Mouse (Mus musculus) liver, embryonic 14.5 days (tissue): ENCODE measurements around the gene Gm36864. TPM values are rescaled to one million over a fixed set of nuclear protein-coding genes. Genes with fewer than 3 reads are reported as not detected.

Experiments used
- ATAC-seq: fragments of 200-750 bp; cut with Nextera tagmentation; 2 replicates; pipeline ENCODE4 v1.8.0; 2017; ENCODE audit warnings: moderate number of reproducible peaks, mild to moderate bottlenecking, moderate library complexity; ENCODE audit not compliant: insufficient read depth
- DNase-seq, 3 experiments: peaks; one replicate each; pipeline ENCODE4 v3.0.0-alpha.2; 2012 to 2013; ENCODE audit warnings: low read depth in 3 of 3, low spot score in 3 of 3
- H3K27ac ChIP-seq: fragments of 300-500 bp; sonication (generic); 2 replicates; pipeline ENCODE4 v1.5.1; 2014; ENCODE audit warnings: moderate library complexity, mild to moderate bottlenecking, control low read depth, inconsistent platforms
- H3K27me3 ChIP-seq: fragments of 300-500 bp; sonication (generic); 2 replicates; pipeline ENCODE4 v1.6.1; 2014; ENCODE audit warnings: mild to moderate bottlenecking, low read length, moderate library complexity; ENCODE audit not compliant: control insufficient read depth, insufficient read depth
- H3K36me3 ChIP-seq: fragments of 300-500 bp; sonication (generic); replicated peaks from 2 replicates; pipeline ENCODE4 v1.6.1; 2014; ENCODE audit warnings: low read depth; ENCODE audit not compliant: control insufficient read depth, insufficient read depth
- H3K4me1 ChIP-seq, 2 experiments: fragments of 200-500 bp in 1 of 2; fragments of 300-500 bp in 1 of 2; sonication (generic) in 1 of 2; replicated peaks; 2 replicates each; pipeline ENCODE4 v1.6.1; 2012 to 2014; ENCODE audit warnings: antibody characterized with exemption in 1 of 2, inconsistent platforms in 1 of 2, low read length in 1 of 2; ENCODE audit not compliant: control insufficient read depth in 2 of 2, insufficient read depth in 2 of 2
- H3K4me2 ChIP-seq: fragments of 300-500 bp; sonication (generic); 2 replicates; pipeline ENCODE4 v1.6.1; 2014; ENCODE audit warnings: low read depth, mild to moderate bottlenecking, control low read depth, moderate library complexity
- H3K4me3 ChIP-seq, 2 experiments: fragments of 200-500 bp in 1 of 2; fragments of 300-500 bp in 1 of 2; sonication (generic) in 1 of 2; 2 replicates each; pipeline ENCODE4 v1.5.1; 2012 to 2014; ENCODE audit warnings: low read depth in 2 of 2, low read length in 2 of 2, mild to moderate bottlenecking in 2 of 2, control low read depth in 1 of 2, inconsistent platforms in 1 of 2, moderate library complexity in 1 of 2; ENCODE audit not compliant: insufficient read depth in 1 of 2
- H3K9ac ChIP-seq: fragments of 300-500 bp; sonication (generic); replicated peaks from 2 replicates; pipeline ENCODE4 v1.6.1; 2014; ENCODE audit warnings: mild to moderate bottlenecking, control low read depth, moderate library complexity
- H3K9me3 ChIP-seq: fragments of 300-500 bp; sonication (generic); 2 replicates; pipeline ENCODE4 v1.6.1; 2016; ENCODE audit warnings: low read length, mixed read lengths; ENCODE audit not compliant: control insufficient read depth
- CTCF ChIP-seq: IDR thresholded peaks from 2 replicates; pipeline ENCODE4 v1.5.1; 2016; ENCODE audit warnings: antibody characterized with exemption, low read depth, control low read depth
- EP300 ChIP-seq: IDR thresholded peaks from 2 replicates; pipeline ENCODE4 v1.6.1; 2016; ENCODE audit warnings: antibody characterized with exemption, low read depth
- WGBS: fragments of 180-500 bp; shearing (Covaris S2); extraction: QIAGEN DNeasy Blood & Tissue Kit; methylation state at CpG from one replicate; pipeline ENCODE4 v1.1.7; 2014; ENCODE audit not compliant: insufficient replicate concordance; 5-methylcytosine and 5-hydroxymethylcytosine counted together
- polyA plus RNA-seq, 2 experiments: library from polyadenylated mRNA; depleted of rRNA in 1 of 2; stranded (reverse) in 1 of 2; unstranded in 1 of 2; fragments of >200 nt; fragmentation: Nextera tagmentation in 1 of 2; extraction: Ambion mirVana in 1 of 2; gene quantifications; 2 replicates each; pipeline versions ENCODE4 v1.2.1 to v1.2.3; 2012 to 2014

Gm36864 gene
- polyA plus RNA-seq, 2 experiments = not detected

GRCm38 (mm10) chr7:44268117-44268516 lies 32.1 kb downstream of the Gm36864 start:
- Histone ChIP-seq H3K9ac (no peak overlapping the region), H3K27me3 (no peaks in the 10 kb centered on the region; the same call in 1 of the 2 replicates), H3K27ac (no peak overlapping the region), H3K4me1 (no peaks in the 10 kb centered on the region), H3K36me3 (no peaks in the 10 kb centered on the region), H3K9me3 (no peaks in the 10 kb centered on the region), H3K4me3 (no peak overlapping the region), H3K4me2 (no peak overlapping the region)
- DNase-seq (no peak), ATAC-seq (no peak)
- 59% methylated on average over 11 of the region's 11 CpGs for WGBS
- TF ChIP-seq EP300 = no peak
- no peak for TF ChIP-seq CTCF

GRCm38 (mm10) chr7:44269397-44269796 lies 33.4 kb downstream of the Gm36864 start:
- WGBS = 34% methylated on average over 2 of the region's 2 CpGs
- Histone ChIP-seq H3K4me1 (no peaks in the 10 kb centered on the region), H3K27me3 (no peaks in the 10 kb centered on the region; the same call in 1 of the 2 replicates), H3K4me3 (no peak overlapping the region), H3K4me2 (no peak overlapping the region), H3K9ac (no peak overlapping the region), H3K27ac (no peak overlapping the region), H3K9me3 (no peaks in the 10 kb centered on the region), H3K36me3 (no peaks in the 10 kb centered on the region)
- TF ChIP-seq CTCF (no peak), EP300 (no peak)
- DNase-seq = no peak
- no peak for ATAC-seq

DNA sequence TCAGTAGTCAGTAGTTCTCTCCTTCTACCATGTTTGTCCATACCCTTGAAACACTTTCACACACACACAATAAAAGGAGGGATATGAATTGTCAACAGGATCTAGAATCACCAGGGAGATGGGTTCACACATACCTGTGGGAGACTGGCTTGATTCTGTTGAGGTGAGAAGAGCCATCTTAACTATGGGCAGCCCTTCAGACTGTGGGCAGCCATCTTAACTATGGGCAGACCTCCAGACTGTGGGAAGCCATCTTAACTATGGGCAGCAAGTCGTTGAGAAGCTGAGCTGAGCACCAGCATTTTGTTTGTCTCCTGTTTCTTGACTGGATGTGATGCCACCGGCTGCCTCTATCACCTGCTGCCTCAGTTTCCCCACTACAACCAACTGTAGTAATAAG lies 35.3 kb downstream of the Gm36864 start:
- DNase-seq = no peak

GRCm38 (mm10) chr7:44272546-44272945 lies 36.6 kb downstream of the Gm36864 start:
- no peak overlapping the region for H3K4me3 ChIP-seq
- no peaks in the 10 kb centered on the region for H3K36me3 ChIP-seq
- no peak overlapping the region for H3K4me2 ChIP-seq
- TF ChIP-seq EP300 = no peak
- TF ChIP-seq CTCF = no peak
- H3K9me3 ChIP-seq = no peaks in the 10 kb centered on the region
- 52% methylated on average over 7 of the region's 7 CpGs for WGBS
- no peaks in the 10 kb centered on the region; the same call in 1 of the 2 replicates for H3K27me3 ChIP-seq
- H3K9ac ChIP-seq = no peak overlapping the region
- ATAC-seq = no peak
- H3K27ac ChIP-seq = no peak overlapping the region
- no peak for DNase-seq
- H3K4me1 ChIP-seq = no peaks in the 10 kb centered on the region

More for the DNA sequence above, 35.3 kb downstream of the Gm36864 start:
- H3K4me3 ChIP-seq = no peak overlapping the region
- TF ChIP-seq CTCF (no peak), EP300 (no peak)
- no peak overlapping the region for H3K27ac ChIP-seq
- H3K36me3 ChIP-seq = no peaks in the 10 kb centered on the region
- 51% methylated on average over 2 of the region's 2 CpGs for WGBS
- ATAC-seq = no peak
- no peak overlapping the region for H3K4me2 ChIP-seq
- no peaks in the 10 kb centered on the region for H3K4me1 ChIP-seq
- H3K27me3 ChIP-seq = no peaks in the 10 kb centered on the region; the same call in 1 of the 2 replicates
- H3K9ac ChIP-seq = no peak overlapping the region
- H3K9me3 ChIP-seq = no peaks in the 10 kb centered on the region

- H3K36me3 ChIP-seq = no peaks in the 10 kb centered on the region
- no peaks in the 10 kb centered on the region for H3K9me3 ChIP-seq
- ATAC-seq = no peak
- TF ChIP-seq CTCF = no peak
- WGBS = 47% methylated on average over 7 of the region's 7 CpGs
- H3K27ac ChIP-seq = no peak overlapping the region
- no peak for DNase-seq
- H3K4me3 ChIP-seq = no peak overlapping the region
- no peak overlapping the region for H3K9ac ChIP-seq
- H3K4me2 ChIP-seq = no peak overlapping the region
- no peaks in the 10 kb centered on the region; the same call in 1 of the 2 replicates for H3K27me3 ChIP-seq
- H3K4me1 ChIP-seq = no peaks in the 10 kb centered on the region
Measured at GRCm38 (mm10) chr7:44273446-44273845, 37.5 kb downstream of the Gm36864 start.
